Mouse (Mus musculus): ENCODE data around the gene Rnf166. TPM values are rescaled to one million over a fixed set of nuclear protein-coding genes. Genes with fewer than 3 reads are reported as not detected.
A peak's percentile ranks its signal among the peaks of the same experiment; 100 is the strongest.

Rnf166 gene
- polyA plus RNA-seq, 1 experiment: 38.9 TPM

- H3K27ac ChIP-seq (ENCODE audit: insufficient read depth, low read length): no peak within 1 kb of the TSS
Observed at GRCm38 (mm10) chr8:122432443-122433268, 43.2 kb downstream of the Rnf166 start, which contains the start of gene Cyba. Cyba (minus strand) TSS chr8:122432930.

GRCm38 (mm10) chr8:122431694-122432442 is 44.0 kb downstream of the Rnf166 start:
- TF ChIP-seq CTCF (IDR thresholded peaks at IDR 0.05; ENCODE audit: borderline replicate concordance, insufficient read depth, low read length) (no peak), POLR2A (IDR thresholded peaks at IDR 0.05; ENCODE audit: low read depth, low read length) (no peak)
- Histone ChIP-seq H3K27ac (ENCODE audit: insufficient read depth, low read length) (no peak overlapping the region), H3K4me3 (ENCODE audit: insufficient read depth, low read length) (peak overlapping the region; percentile 70), H3K4me1 (ENCODE audit: control insufficient read depth, insufficient read depth, low read length) (no peaks in the 10 kb centered on the region)

More at GRCm38 (mm10) chr8:122432443-122433268, 43.2 kb downstream of the Rnf166 start, which contains the start of gene Cyba:
- TF ChIP-seq POLR2A (IDR thresholded peaks at IDR 0.05; ENCODE audit: low read depth, low read length) (peak; percentile 93), CTCF (IDR thresholded peaks at IDR 0.05; ENCODE audit: borderline replicate concordance, insufficient read depth, low read length) (no peak)
- Histone ChIP-seq H3K4me1 (ENCODE audit: control insufficient read depth, insufficient read depth, low read length) (no peaks in the 10 kb centered on the region), H3K4me3 (ENCODE audit: insufficient read depth, low read length) (peak within 1 kb of the TSS; percentile 70)

- Histone ChIP-seq H3K4me3 (ENCODE audit: insufficient read depth, low read length) (no peak overlapping the region), H3K27ac (ENCODE audit: insufficient read depth, low read length) (no peak overlapping the region), H3K4me1 (ENCODE audit: control insufficient read depth, insufficient read depth, low read length) (no peaks in the 10 kb centered on the region)
- TF ChIP-seq CTCF (IDR thresholded peaks at IDR 0.05; ENCODE audit: borderline replicate concordance, insufficient read depth, low read length): no peak
- no peak for TF ChIP-seq POLR2A (IDR thresholded peaks at IDR 0.05; ENCODE audit: low read depth, low read length)
Observed at GRCm38 (mm10) chr8:122430646-122431045, 45.2 kb downstream of the Rnf166 start.

GRCm38 (mm10) chr8:122430058-122430636 is 45.7 kb downstream of the Rnf166 start:
- Histone ChIP-seq H3K4me3 (ENCODE audit: insufficient read depth, low read length) (no peak overlapping the region), H3K4me1 (ENCODE audit: control insufficient read depth, insufficient read depth, low read length) (no peaks in the 10 kb centered on the region), H3K27ac (ENCODE audit: insufficient read depth, low read length) (no peak overlapping the region)
- TF ChIP-seq CTCF (IDR thresholded peaks at IDR 0.05; ENCODE audit: borderline replicate concordance, insufficient read depth, low read length) (no peak), POLR2A (IDR thresholded peaks at IDR 0.05; ENCODE audit: low read depth, low read length) (no peak)

GRCm38 (mm10) chr8:122428163-122428562 is 47.7 kb downstream of the Rnf166 start:
- no peak for TF ChIP-seq CTCF (IDR thresholded peaks at IDR 0.05; ENCODE audit: borderline replicate concordance, insufficient read depth, low read length)
- TF ChIP-seq POLR2A (IDR thresholded peaks at IDR 0.05; ENCODE audit: low read depth, low read length): no peak
- H3K4me1 ChIP-seq (ENCODE audit: control insufficient read depth, insufficient read depth, low read length): 0 out of 2 replicates have a peak, but pooled peaks cover 4% of the 10 kb centered on the region
- H3K4me3 ChIP-seq (ENCODE audit: insufficient read depth, low read length): no peak overlapping the region
- no peak overlapping the region for H3K27ac ChIP-seq (ENCODE audit: insufficient read depth, low read length)

GRCm38 (mm10) chr8:122427607-122428006 is 48.3 kb downstream of the Rnf166 start:
- H3K27ac ChIP-seq (ENCODE audit: insufficient read depth, low read length): no peak overlapping the region
- no peak overlapping the region for H3K4me3 ChIP-seq (ENCODE audit: insufficient read depth, low read length)
- TF ChIP-seq POLR2A (IDR thresholded peaks at IDR 0.05; ENCODE audit: low read depth, low read length) (no peak), CTCF (IDR thresholded peaks at IDR 0.05; ENCODE audit: borderline replicate concordance, insufficient read depth, low read length) (no peak)
- 0 out of 2 replicates have a peak, but pooled peaks cover 4% of the 10 kb centered on the region for H3K4me1 ChIP-seq (ENCODE audit: control insufficient read depth, insufficient read depth, low read length)

- no peak overlapping the region for H3K27ac ChIP-seq (ENCODE audit: insufficient read depth, low read length)
- no peak overlapping the region for H3K4me3 ChIP-seq (ENCODE audit: insufficient read depth, low read length)
- TF ChIP-seq POLR2A (IDR thresholded peaks at IDR 0.05; ENCODE audit: low read depth, low read length): no peak
- no peak for TF ChIP-seq CTCF (IDR thresholded peaks at IDR 0.05; ENCODE audit: borderline replicate concordance, insufficient read depth, low read length)
- 0 out of 2 replicates have a peak, but pooled peaks cover 4% of the 10 kb centered on the region for H3K4me1 ChIP-seq (ENCODE audit: control insufficient read depth, insufficient read depth, low read length)
Observed at GRCm38 (mm10) chr8:122426145-122426544, 49.7 kb downstream of the Rnf166 start.

GRCm38 (mm10) chr8:122423659-122424058 is 52.2 kb downstream of the Rnf166 start:
- Histone ChIP-seq H3K27ac (ENCODE audit: insufficient read depth, low read length) (no peak overlapping the region), H3K4me1 (ENCODE audit: control insufficient read depth, insufficient read depth, low read length) (peaks cover 7% of the 10 kb centered on the region; the same call in 1 of the 2 replicates), H3K4me3 (ENCODE audit: insufficient read depth, low read length) (no peak overlapping the region)
- TF ChIP-seq CTCF (IDR thresholded peaks at IDR 0.05; ENCODE audit: borderline replicate concordance, insufficient read depth, low read length) (no peak), POLR2A (IDR thresholded peaks at IDR 0.05; ENCODE audit: low read depth, low read length) (no peak)

GRCm38 (mm10) chr8:122423217-122423616 is 52.6 kb downstream of the Rnf166 start:
- Histone ChIP-seq H3K4me1 (ENCODE audit: control insufficient read depth, insufficient read depth, low read length) (peaks cover 7% of the 10 kb centered on the region; the same call in 1 of the 2 replicates), H3K4me3 (ENCODE audit: insufficient read depth, low read length) (no peak overlapping the region), H3K27ac (ENCODE audit: insufficient read depth, low read length) (no peak overlapping the region)
- TF ChIP-seq POLR2A (IDR thresholded peaks at IDR 0.05; ENCODE audit: low read depth, low read length): no peak
- TF ChIP-seq CTCF (IDR thresholded peaks at IDR 0.05; ENCODE audit: borderline replicate concordance, insufficient read depth, low read length): no peak
